Comparison of ENCODE assay signal across 8 mouse cellular contexts in the genomic region with DNA sequence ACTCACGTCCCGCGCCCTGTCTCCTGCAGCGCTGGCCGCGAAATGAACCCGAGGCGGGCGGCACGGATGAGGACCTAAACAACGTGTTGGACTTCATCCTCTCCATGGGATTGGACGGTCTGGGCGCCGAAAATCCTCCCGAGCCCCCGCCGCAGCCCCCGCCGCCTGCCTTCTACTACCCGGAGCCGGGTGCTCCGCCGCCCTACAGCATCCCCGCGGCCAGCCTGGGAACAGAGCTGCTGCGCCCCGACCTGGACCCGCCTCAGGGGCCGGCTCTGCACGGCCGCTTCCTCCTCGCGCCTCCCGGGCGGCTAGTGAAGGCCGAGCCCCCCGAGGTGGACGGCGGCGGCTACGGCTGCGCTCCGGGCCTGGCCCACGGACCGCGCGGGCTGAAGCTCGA. TPM values are rescaled to one million over a fixed set of nuclear protein-coding genes. Genes with fewer than 3 reads are reported as not detected.
A peak's percentile ranks its signal among the peaks of the same experiment; 100 is the strongest.
DNase-seq lines count a peak whose midpoint lies in the region; ATAC-seq and TF ChIP-seq lines count a peak whose summit lies in the region.

No protein-coding gene starts in this region.

- peak overlapping the region; percentile 88 for H3K27ac ChIP-seq in heart, embryonic 15.5 days
- H3K27ac ChIP-seq in embryonic facial prominence, embryonic 15.5 days (replicated peaks) = peak overlapping the region; percentile 76
- H3K27ac ChIP-seq in intestine, postnatal 0 days (ENCODE audit: low read depth, low read length) = peak overlapping the region; percentile 42; the same call in 1 of the 2 replicates

- ATAC-seq in heart, embryonic 15.5 days (replicated peaks; ENCODE audit: insufficient number of reproducible peaks, insufficient read depth, low FRiP score, low read depth) = peak; percentile 7
- ATAC-seq in G1E (ENCODE audit: extremely low read depth, insufficient number of reproducible peaks, low FRiP score, poor library complexity, severe bottlenecking) = no peak
- peak; percentile 2 for ATAC-seq in embryonic facial prominence, embryonic 15.5 days (ENCODE audit: insufficient number of reproducible peaks, low FRiP score, low TSS enrichment, low read depth)
- ATAC-seq in intestine, postnatal 0 days = no peak

- H3K79me2 ChIP-seq in myocyte (ENCODE audit: control insufficient read depth, insufficient read depth) = peaks cover 10% of the 10 kb centered on the region

- H3ac ChIP-seq in myocyte (ENCODE audit: control insufficient read depth, insufficient read length) = peak overlapping the region; percentile 51

- no peak for TF ChIP-seq POLR2A in myocyte (IDR thresholded peaks at IDR 0.05; ENCODE audit: insufficient read length, low read depth)

- H3K27me3 ChIP-seq in heart, embryonic 15.5 days = no peaks in the 10 kb centered on the region
- H3K27me3 ChIP-seq in G1E (ENCODE audit: insufficient read depth, low read length) (peaks cover 26% of the 10 kb centered on the region), myocyte (ENCODE audit: control insufficient read depth, insufficient read depth, insufficient read length) (no peaks in the 10 kb centered on the region)
- H3K27me3 ChIP-seq in embryonic facial prominence, embryonic 15.5 days = peaks cover 34% of the 10 kb centered on the region
- H3K27me3 ChIP-seq in intestine, postnatal 0 days (replicated peaks; ENCODE audit: control insufficient read depth, insufficient read depth, low read length) = peaks cover 22% of the 10 kb centered on the region

- H3K4me3 ChIP-seq in heart, embryonic 15.5 days = peak overlapping the region; percentile 71
- H3K4me3 ChIP-seq in G1E (ENCODE audit: low read depth, low read length) (peak overlapping the region; percentile 71), myocyte (peak overlapping the region; percentile 47)
- peak overlapping the region; percentile 63 for H3K4me3 ChIP-seq in embryonic facial prominence, embryonic 15.5 days (replicated peaks)
- H3K4me3 ChIP-seq in intestine, postnatal 0 days (ENCODE audit: low read depth, low read length) = peak overlapping the region; percentile 69

- TF ChIP-seq CTCF in G1E (IDR thresholded peaks at IDR 0.05; ENCODE audit: low read depth, low read length) = no peak
- no peak for TF ChIP-seq CTCF in intestine, postnatal 0 days (IDR thresholded peaks at IDR 0.05; ENCODE audit: low read depth)

- no peaks in the 10 kb centered on the region for H3K36me3 ChIP-seq in heart, embryonic 15.5 days
- no peaks in the 10 kb centered on the region for H3K36me3 ChIP-seq in G1E (replicated peaks)
- no peaks in the 10 kb centered on the region for H3K36me3 ChIP-seq in embryonic facial prominence, embryonic 15.5 days
- H3K36me3 ChIP-seq in intestine, postnatal 0 days (ENCODE audit: control insufficient read depth, insufficient read depth) = no peaks in the 10 kb centered on the region
- H3K36me3 ChIP-seq in myocyte (ENCODE audit: control insufficient read depth, insufficient read depth) = no peaks in the 10 kb centered on the region

- H3K9me3 ChIP-seq in heart, embryonic 15.5 days (replicated peaks) = no peaks in the 10 kb centered on the region
- peaks cover 22% of the 10 kb centered on the region for H3K9me3 ChIP-seq in G1E (replicated peaks)
- H3K9me3 ChIP-seq in embryonic facial prominence, embryonic 15.5 days (replicated peaks) = no peaks in the 10 kb centered on the region
- no peaks in the 10 kb centered on the region for H3K9me3 ChIP-seq in intestine, postnatal 0 days (ENCODE audit: control insufficient read depth)

- H3K4me2 ChIP-seq in heart, embryonic 15.5 days = peak overlapping the region; percentile 94
- H3K4me2 ChIP-seq in embryonic facial prominence, embryonic 15.5 days (replicated peaks) = peak overlapping the region; percentile 95
- H3K4me2 ChIP-seq in intestine, postnatal 0 days (replicated peaks; ENCODE audit: low read depth) = peak overlapping the region; percentile 98
- H3K4me2 ChIP-seq in myocyte (ENCODE audit: low read depth) = peak overlapping the region; percentile 75

- peak overlapping the region; percentile 71 for H3K9ac ChIP-seq in heart, embryonic 15.5 days
- H3K9ac ChIP-seq in embryonic facial prominence, embryonic 15.5 days = peak overlapping the region; percentile 54
- peak overlapping the region; percentile 50 for H3K9ac ChIP-seq in intestine, postnatal 0 days (ENCODE audit: low read depth, low read length)

- intact Hi-C loops in heart, postnatal 10 days (cut with DNase I) = loop anchor here (1.0 kb wide), 1 partner anchor 19 kb away; no protein-coding TSS in a partner anchor

- H3K4me1 ChIP-seq in heart, embryonic 15.5 days (replicated peaks) = peaks cover 42% of the 10 kb centered on the region
- peaks cover 25% of the 10 kb centered on the region for H3K4me1 ChIP-seq in G1E (ENCODE audit: insufficient read depth, low read depth, low read length)
- peaks cover 40% of the 10 kb centered on the region for H3K4me1 ChIP-seq in embryonic facial prominence, embryonic 15.5 days
- H3K4me1 ChIP-seq in intestine, postnatal 0 days (replicated peaks; ENCODE audit: control insufficient read depth, insufficient read depth, low read length) = no peaks in the 10 kb centered on the region; the same call in 1 of the 2 replicates

- under 1% methylated on average over 43 of the region's 48 CpGs for WGBS in heart, embryonic 15.5 days
- WGBS in embryonic facial prominence, embryonic 15.5 days = under 1% methylated on average over 43 of the region's 48 CpGs
- under 1% methylated on average over 48 of the region's 48 CpGs for WGBS in intestine, postnatal 0 days

- no peak for DNase-seq in heart, postnatal 10 days
- no peak for DNase-seq in G1E (ENCODE audit: low spot score)
- DNase-seq in ovary, postnatal 10 days (ENCODE audit: low spot score) = no peak
- DNase-seq in cerebellum, adult 11-12 months = no peak

TF ChIP-seq in myocyte, 11 proteins besides CTCF, POLR2A, EP300 and RAD21:
- TF ChIP-seq SRF (IDR thresholded peaks at IDR 0.05; ENCODE audit: control insufficient read depth, insufficient read length, low read depth) (no peak), REST (IDR thresholded peaks at IDR 0.05; ENCODE audit: insufficient read depth, insufficient read length) (no peak), MYOG (IDR thresholded peaks at IDR 0.05; ENCODE audit: control insufficient read depth in 1 of 3, insufficient read depth in 1 of 3, insufficient read length in 2 of 3, low read depth in 2 of 3) (no peak), MAX (IDR thresholded peaks at IDR 0.05; ENCODE audit: low read depth) (no peak), USF1 (IDR thresholded peaks at IDR 0.05; ENCODE audit: low read depth) (no peak), TCF12 (IDR thresholded peaks at IDR 0.05; ENCODE audit: insufficient read depth, poor library complexity, severe bottlenecking) (no peak), POLR2AphosphoS2 (IDR thresholded peaks at IDR 0.05; ENCODE audit: insufficient read length, low read depth) (no peak), MYOD1 (IDR thresholded peaks at IDR 0.05; ENCODE audit: control insufficient read depth in 1 of 3, insufficient read length in 2 of 3, low read depth in 2 of 3) (no peak), E2F4 (IDR thresholded peaks at IDR 0.05; ENCODE audit: insufficient read depth) (no peak), TCF3 (IDR thresholded peaks at IDR 0.05; ENCODE audit: insufficient read length, low read depth) (no peak), CEBPB (IDR thresholded peaks at IDR 0.05; ENCODE audit: insufficient read depth, poor library complexity, severe bottlenecking) (no peak)

RNA-seq across cellular contexts. Expression of a gene that starts 0.6 kb away (rescaled TPM):
- polyA plus RNA-seq in heart, embryonic 15.5 days (2015; fragmentation: Nextera tagmentation; extraction: Ambion mirVana) = 18.5 and 19.5 TPM in 2 replicates
- total RNA-seq in heart, postnatal 10 days (2021) = 10 to 100 TPM; 69.7 to 82.8 TPM
- total RNA-seq in G1E (2014; fragmentation: Nextera tagmentation) (not detected in 2 replicates), G1E (2017) (0.11 and 0.12 TPM in 2 replicates)
- polyA plus RNA-seq in G1E (2012) (1.1 and 1.9 TPM in 2 replicates), myocyte (2012; fragmentation: generic; extraction: Trizol) (9.8 TPM)
- polyA plus RNA-seq in embryonic facial prominence, embryonic 15.5 days (2015; fragmentation: Nextera tagmentation; extraction: Ambion mirVana) = 12.1 and 15.4 TPM in 2 replicates
- 8.9 and 11.1 TPM in 2 replicates for polyA plus RNA-seq in intestine, postnatal 0 days (2015; fragmentation: Nextera tagmentation; extraction: Ambion mirVana)

RNA-seq across cellular contexts. Expression of a gene that starts 14.3 kb away (rescaled TPM):
- polyA plus RNA-seq in heart, embryonic 15.5 days (2015; fragmentation: Nextera tagmentation; extraction: Ambion mirVana) = 14.8 and 15.9 TPM in 2 replicates
- total RNA-seq in heart, postnatal 10 days (2021) = 10 to 100 TPM; 15.9 to 19.4 TPM
- 66.3 and 84.2 TPM in 2 replicates for total RNA-seq in G1E (2014; fragmentation: Nextera tagmentation)
- 80.3 and 87.9 TPM in 2 replicates for total RNA-seq in G1E (2017)
- polyA plus RNA-seq in G1E (2012) = 164 and 205 TPM in 2 replicates
- polyA plus RNA-seq in embryonic facial prominence, embryonic 15.5 days (2015; fragmentation: Nextera tagmentation; extraction: Ambion mirVana) = 22.9 and 33.3 TPM in 2 replicates
- 6.8 and 7.8 TPM in 2 replicates for polyA plus RNA-seq in intestine, postnatal 0 days (2015; fragmentation: Nextera tagmentation; extraction: Ambion mirVana)
- 63.4 TPM for polyA plus RNA-seq in myocyte (2012; fragmentation: generic; extraction: Trizol)

Comparison
In these comparisons a context has a peak if more than half of its experiments do, and no peak if none do; other contexts are left out.
1. ATAC-seq: peak in heart, embryonic 15.5 days (single experiment) and embryonic facial prominence, embryonic 15.5 days (single experiment); none in G1E (single experiment) and intestine, postnatal 0 days (single experiment).
2. Peak in every context shown above with its lines, with median percentiles within 50 percentile points of each other: H3K27ac ChIP-seq, H3K4me2 ChIP-seq, H3K4me3 ChIP-seq and H3K9ac ChIP-seq.